Mouse (Mus musculus): ENCODE data around the gene Zfp54. TPM values are rescaled to one million over a fixed set of nuclear protein-coding genes. Genes with fewer than 3 reads are reported as not detected.

Zfp54 gene
- polyA plus RNA-seq, 1 experiment from 2014 or later: 6.9 TPM

Other genes starting within 250 kb of the Zfp54 start
- not detected in 2 replicates for gene Vmn1r234, start 197.1 kb upstream of the Zfp54 start, polyA plus RNA-seq (2014; fragmentation: Nextera tagmentation; extraction: Ambion mirVana)
- gene Vmn1r235, start 166.8 kb upstream of the Zfp54 start, polyA plus RNA-seq (2014; fragmentation: Nextera tagmentation; extraction: Ambion mirVana): not detected in 2 replicates
- gene Vmn1r236, start 140.3 kb upstream of the Zfp54 start, polyA plus RNA-seq (2014; fragmentation: Nextera tagmentation; extraction: Ambion mirVana): not detected in 2 replicates
- gene Vmn1r237, start 111.4 kb upstream of the Zfp54 start, polyA plus RNA-seq (2014; fragmentation: Nextera tagmentation; extraction: Ambion mirVana): not detected in 2 replicates
- 4.0 and 4.5 TPM in 2 replicates for gene Zfp677, start 39.5 kb upstream of the Zfp54 start, polyA plus RNA-seq (2014; fragmentation: Nextera tagmentation; extraction: Ambion mirVana)
- 14.7 and 16.4 TPM in 2 replicates for gene Zfp51, start 27.1 kb downstream of the Zfp54 start, polyA plus RNA-seq (2014; fragmentation: Nextera tagmentation; extraction: Ambion mirVana)
- 13.1 and 13.8 TPM in 2 replicates for gene Zfp53, start 65.8 kb downstream of the Zfp54 start, polyA plus RNA-seq (2014; fragmentation: Nextera tagmentation; extraction: Ambion mirVana)
- 4.0 and 4.9 TPM in 2 replicates for gene Zfp52, start 112.3 kb downstream of the Zfp54 start, polyA plus RNA-seq (2014; fragmentation: Nextera tagmentation; extraction: Ambion mirVana)
- gene Zfp948, start 143.8 kb downstream of the Zfp54 start, polyA plus RNA-seq (2014; fragmentation: Nextera tagmentation; extraction: Ambion mirVana): 25.3 and 26.6 TPM in 2 replicates
- 4.9 and 6.3 TPM in 2 replicates for gene Zfp983, start 227.4 kb downstream of the Zfp54 start, polyA plus RNA-seq (2014; fragmentation: Nextera tagmentation; extraction: Ambion mirVana)

All from stomach, embryonic 14.5 days (tissue).